Comparison of ENCODE assay signal across 9 mouse cellular contexts in the genomic region with DNA sequence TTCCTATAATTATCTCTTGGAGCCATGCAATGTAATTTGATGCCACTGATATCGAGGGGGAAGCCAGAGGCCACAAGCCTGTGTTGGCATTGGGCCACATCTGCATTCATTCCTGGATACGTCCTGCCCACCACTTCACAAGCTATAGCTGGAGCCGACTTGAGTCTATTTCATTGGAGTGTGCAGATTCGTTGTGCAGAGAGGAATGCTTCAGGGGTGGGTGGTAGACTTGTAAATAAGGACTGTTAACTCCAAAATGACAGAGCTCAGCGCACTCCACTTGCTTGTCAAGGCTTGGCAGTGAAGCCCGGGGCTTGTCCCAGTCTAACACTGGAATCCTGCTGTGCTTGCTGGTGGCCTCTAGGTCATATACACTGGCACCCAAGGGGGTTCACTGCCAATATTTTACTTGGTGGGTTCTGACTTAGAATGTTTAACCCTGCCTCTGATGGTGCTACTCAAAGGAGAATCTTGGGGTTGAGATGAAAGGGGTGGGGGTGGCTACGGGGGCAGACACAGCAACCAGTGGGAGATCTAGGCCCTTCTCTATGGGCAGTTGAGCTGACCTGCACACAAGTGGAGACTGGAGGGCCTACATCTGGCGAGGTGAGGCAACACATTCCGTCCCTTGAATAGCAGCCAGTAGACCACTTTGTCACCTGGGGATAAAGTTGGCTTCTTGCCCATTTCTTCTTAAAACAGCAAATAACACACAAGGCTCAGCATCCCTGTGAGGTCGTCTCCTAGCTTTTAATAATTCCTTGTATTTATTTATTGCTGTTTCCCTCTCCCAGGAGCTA.
DNase-seq lines count a peak whose midpoint lies in the region; ATAC-seq lines count a peak whose summit lies in the region.
"Had no signal": no experiment of that assay in that cellular context is flagged by ENCODE, and none has a peak within 500 bp of the region (broad histone marks: within the 10 kb centered on the region; RNA-seq: fewer than 3 reads in every experiment).

No protein-coding gene starts in this region.

- H3K4me3 ChIP-seq in hindbrain, embryonic 14.5 days (replicated peaks; ENCODE audit: low read length): no peak overlapping the region
- no peak overlapping the region for H3K4me3 ChIP-seq in hindbrain, embryonic 13.5 days
- no peak overlapping the region for H3K4me3 ChIP-seq in forebrain, embryonic 16.5 days (replicated peaks; ENCODE audit: low read length)
- no peak overlapping the region for H3K4me3 ChIP-seq in limb, embryonic 10.5 days
- H3K4me3 ChIP-seq: neural tube, embryonic 12.5 days had no signal

- no peak overlapping the region for H3K27ac ChIP-seq in hindbrain, embryonic 14.5 days
- no peak overlapping the region for H3K27ac ChIP-seq in hindbrain, embryonic 13.5 days
- H3K27ac ChIP-seq in forebrain, embryonic 16.5 days (ENCODE audit: low read length): no peak overlapping the region
- peak overlapping the region; percentile 50; the same call in 1 of the 2 replicates for H3K27ac ChIP-seq in limb, embryonic 10.5 days
- H3K27ac ChIP-seq: neural tube, embryonic 12.5 days had no signal

- H3K36me3 ChIP-seq in hindbrain, embryonic 14.5 days (replicated peaks; ENCODE audit: control insufficient read depth, insufficient read depth): no peaks in the 10 kb centered on the region
- no peaks in the 10 kb centered on the region for H3K36me3 ChIP-seq in hindbrain, embryonic 13.5 days
- no peaks in the 10 kb centered on the region for H3K36me3 ChIP-seq in forebrain, embryonic 16.5 days (ENCODE audit: control insufficient read depth, insufficient read depth)
- H3K36me3 ChIP-seq in limb, embryonic 10.5 days: peaks cover 6% of the 10 kb centered on the region; the same call in 1 of the 2 replicates

- no peak for DNase-seq in hindbrain, embryonic 14.5 days (ENCODE audit: low spot score)
- peak; percentile 6 for DNase-seq in MEL-GATA-1-ER (ENCODE audit: extremely low read depth, low read depth)
- DNase-seq in limb, embryonic 10.5 days (ENCODE audit: low spot score): no peak
- no peak for DNase-seq in thymus, postnatal 4 days
- DNase-seq in MN1 (ENCODE audit: low spot score): no peak

- no peaks in the 10 kb centered on the region for H3K27me3 ChIP-seq in hindbrain, embryonic 14.5 days (ENCODE audit: control insufficient read depth, insufficient read depth, low read length)
- H3K27me3 ChIP-seq in hindbrain, embryonic 13.5 days: no peaks in the 10 kb centered on the region
- H3K27me3 ChIP-seq in forebrain, embryonic 16.5 days (replicated peaks; ENCODE audit: control insufficient read depth, insufficient read depth, low read length): no peaks in the 10 kb centered on the region
- H3K27me3 ChIP-seq in limb, embryonic 10.5 days (ENCODE audit: low read depth, poor library complexity, severe bottlenecking): no peaks in the 10 kb centered on the region
- H3K27me3 ChIP-seq: neural tube, embryonic 12.5 days had no signal

- WGBS in hindbrain, embryonic 14.5 days: 64% methylated on average over 10 of the region's 10 CpGs
- WGBS in hindbrain, embryonic 13.5 days: 66% methylated on average over 10 of the region's 10 CpGs
- WGBS in forebrain, embryonic 16.5 days: 31% methylated on average over 10 of the region's 10 CpGs
- WGBS in limb, embryonic 10.5 days: 53% methylated on average over 10 of the region's 10 CpGs

- ATAC-seq in hindbrain, embryonic 14.5 days (ENCODE audit: low FRiP score): 0 out of 2 replicates have a peak, but pooled peaks have one; percentile 17
- ATAC-seq in hindbrain, embryonic 13.5 days (ENCODE audit: low FRiP score): no peak
- 0 out of 2 replicates have a peak, but pooled peaks have one; percentile 38 for ATAC-seq in forebrain, embryonic 16.5 days
- ATAC-seq in CD4-positive, CD25-positive, alpha-beta regulatory T cell, adult 4 months: no peak

- no peak overlapping the region for H3K4me2 ChIP-seq in hindbrain, embryonic 14.5 days (replicated peaks)
- no peak overlapping the region for H3K4me2 ChIP-seq in hindbrain, embryonic 13.5 days
- H3K4me2 ChIP-seq in forebrain, embryonic 16.5 days (ENCODE audit: low read length): no peak overlapping the region
- H3K4me2 ChIP-seq: neural tube, embryonic 12.5 days had no signal

- no peaks in the 10 kb centered on the region for H3K9me3 ChIP-seq in hindbrain, embryonic 14.5 days (ENCODE audit: control insufficient read depth, low read length)
- H3K9me3 ChIP-seq in hindbrain, embryonic 13.5 days: no peaks in the 10 kb centered on the region
- H3K9me3 ChIP-seq in forebrain, embryonic 16.5 days (ENCODE audit: control insufficient read depth, low read length): no peaks in the 10 kb centered on the region
- H3K9me3 ChIP-seq in limb, embryonic 10.5 days (replicated peaks): no peaks in the 10 kb centered on the region
- H3K9me3 ChIP-seq: neural tube, embryonic 12.5 days had no signal

- H3K9ac ChIP-seq in hindbrain, embryonic 14.5 days: no peak overlapping the region
- no peak overlapping the region for H3K9ac ChIP-seq in hindbrain, embryonic 13.5 days
- no peak overlapping the region for H3K9ac ChIP-seq in forebrain, embryonic 16.5 days (replicated peaks; ENCODE audit: low read depth, low read length)
- H3K9ac ChIP-seq: neural tube, embryonic 12.5 days had no signal

- no peaks in the 10 kb centered on the region for H3K4me1 ChIP-seq in hindbrain, embryonic 14.5 days (replicated peaks; ENCODE audit: control insufficient read depth, insufficient read depth, low read length)
- peaks cover 9% of the 10 kb centered on the region for H3K4me1 ChIP-seq in hindbrain, embryonic 13.5 days (replicated peaks)
- H3K4me1 ChIP-seq in forebrain, embryonic 16.5 days (replicated peaks; ENCODE audit: control insufficient read depth, insufficient read depth, low read length): peaks cover 4% of the 10 kb centered on the region; the same call in 1 of the 2 replicates
- peaks cover 12% of the 10 kb centered on the region for H3K4me1 ChIP-seq in limb, embryonic 10.5 days

Comparison
In these comparisons a context has a peak if more than half of its experiments do, and no peak if none do; other contexts are left out.
1. ATAC-seq: peak in hindbrain, embryonic 14.5 days (single experiment) and forebrain, embryonic 16.5 days (single experiment); none in hindbrain, embryonic 13.5 days (single experiment) and CD4-positive, CD25-positive, alpha-beta regulatory T cell, adult 4 months (single experiment).